Mouse (Mus musculus): ENCODE measurements around the gene Mrpl49. TPM values are rescaled to one million over a fixed set of nuclear protein-coding genes. Genes with fewer than 3 reads are reported as not detected.
"Not testable (repeated sequence)": the region's sequence is repeated elsewhere in the genome, so short reads cannot be mapped to it uniquely, and the experiment has no call there.

Gene Mrpl49
- polyA plus RNA-seq, 1 experiment from 2014 or later: 72.4 TPM

DNA sequence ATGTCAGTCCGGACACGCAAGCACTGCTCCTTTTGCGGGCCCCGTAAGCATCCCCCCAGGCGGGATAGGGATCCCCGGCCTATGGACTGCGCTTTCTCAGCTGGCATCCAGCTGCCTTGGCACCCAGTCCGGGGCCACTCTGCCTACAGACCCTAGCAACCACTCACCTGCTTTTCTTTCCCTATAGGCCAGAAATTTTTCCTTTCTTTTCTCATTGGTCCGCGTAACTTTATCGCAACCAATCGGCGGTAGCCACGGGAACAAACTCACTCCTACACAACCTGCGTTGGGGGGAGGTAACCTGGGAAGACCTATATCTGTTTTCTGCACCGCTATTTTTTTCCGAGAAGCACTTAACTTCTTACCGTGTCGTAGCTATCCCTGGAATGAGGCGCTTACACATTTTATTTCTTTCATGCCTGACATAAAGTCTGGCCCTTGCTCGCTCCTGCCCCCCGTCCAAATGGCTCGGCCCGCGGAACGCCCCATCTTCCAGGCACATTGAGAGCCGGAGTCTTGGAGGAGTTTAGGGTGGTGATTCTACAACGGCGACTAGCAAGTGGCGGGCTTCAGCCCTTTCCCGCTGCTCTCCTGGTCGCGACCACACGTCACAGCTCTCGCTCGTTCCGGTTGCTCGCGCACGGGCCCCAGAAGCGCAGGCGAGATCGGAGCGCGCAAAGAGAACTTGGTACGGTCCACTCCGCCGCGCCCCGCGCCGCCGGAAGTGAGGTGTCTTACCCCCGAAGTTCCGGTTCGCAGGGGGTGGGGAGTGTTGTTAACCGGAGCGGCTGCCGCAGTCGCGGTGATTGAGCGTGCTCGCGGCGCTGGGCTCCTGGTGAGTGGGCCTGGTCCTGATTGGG is 11.1 kb downstream of the Mrpl49 start, which contains the start of gene Syvn1:
Syvn1 (plus strand) TSS at position 283 of the 860 bp plus-strand sequence.
- Histone ChIP-seq H3K27me3 (no peaks in the 10 kb centered on the region), H3K4me2 (replicated peaks) (peak within 1 kb of the TSS; percentile 89), H3K9ac (replicated peaks) (peak within 1 kb of the TSS; percentile 86), H3K4me1 (peaks cover 22% of the 10 kb centered on the region), H3K4me3 (peak within 1 kb of the TSS; percentile 90), H3K36me3 (peaks cover 33% of the 10 kb centered on the region), H3K27ac (replicated peaks) (peak within 1 kb of the TSS; percentile 100), H3K9me3 (no peaks in the 10 kb centered on the region)
- under 1% methylated on average over 65 of the region's 65 CpGs for WGBS
- peak; percentile 91 for ATAC-seq (replicated peaks)

DNA sequence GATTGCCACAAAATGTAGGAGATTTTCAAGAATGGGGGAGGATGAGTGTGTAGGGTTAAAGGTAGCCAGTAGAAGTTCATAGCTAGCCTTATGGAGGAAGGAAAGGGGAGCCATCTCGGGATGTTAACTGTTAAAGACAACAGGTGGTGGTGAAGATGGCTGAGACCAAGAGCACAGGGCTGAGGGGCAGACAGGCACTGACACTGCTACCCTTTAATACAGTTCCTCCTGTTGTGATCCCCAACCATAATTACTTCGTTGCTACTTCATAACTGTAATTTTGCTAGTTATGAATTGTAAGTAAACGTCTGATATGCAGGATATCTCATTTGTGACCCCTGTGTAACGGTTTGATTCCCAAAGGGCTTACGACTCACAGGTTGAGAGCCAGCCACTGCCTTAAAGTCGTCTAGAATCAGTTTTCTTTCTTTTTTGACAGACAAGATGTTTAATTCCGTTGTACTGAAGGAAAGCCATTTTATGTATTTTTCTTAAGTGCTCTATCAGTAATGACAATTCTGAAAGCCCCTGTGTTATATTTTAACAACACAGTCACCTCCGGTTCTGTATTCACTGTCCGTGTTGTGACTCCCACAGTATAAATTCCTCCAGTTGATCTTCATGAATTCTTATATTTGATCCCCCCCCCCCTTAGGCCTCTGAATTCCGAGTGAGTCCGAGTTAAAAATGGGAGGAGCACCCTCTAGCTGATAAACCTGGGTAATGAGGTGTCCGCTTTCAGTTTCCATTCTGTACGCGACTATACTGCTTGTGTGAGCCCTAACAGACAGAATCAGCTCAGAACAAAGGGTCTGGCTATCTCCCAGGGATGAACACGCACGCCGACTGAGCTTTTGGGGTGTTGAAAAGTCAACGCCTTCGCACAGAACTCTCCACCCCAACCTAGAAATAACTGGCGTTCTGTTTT is 12.0 kb downstream of the Mrpl49 start:
- H3K9me3 ChIP-seq: no peaks in the 10 kb centered on the region
- H3K4me1 ChIP-seq: peaks cover 22% of the 10 kb centered on the region
- peak overlapping the region; percentile 89 for H3K4me2 ChIP-seq (replicated peaks)
- H3K27me3 ChIP-seq: no peaks in the 10 kb centered on the region
- peak overlapping the region; percentile 100 for H3K27ac ChIP-seq (replicated peaks)
- H3K4me3 ChIP-seq: peak overlapping the region; percentile 90
- H3K9ac ChIP-seq (replicated peaks): peak overlapping the region; percentile 86
- 17% methylated on average over 20 of the region's 20 CpGs for WGBS
- H3K36me3 ChIP-seq: peaks cover 24% of the 10 kb centered on the region
- ATAC-seq (replicated peaks): peak; percentile 34

- not testable (repeated sequence) for H3K36me3 ChIP-seq; H3K9ac ChIP-seq (replicated peaks); H3K4me2 ChIP-seq (replicated peaks); H3K27ac ChIP-seq (replicated peaks); H3K27me3 ChIP-seq; ATAC-seq (replicated peaks); H3K9me3 ChIP-seq; H3K4me3 ChIP-seq
- 61% methylated on average over 4 of the region's 4 CpGs for WGBS
- H3K4me1 ChIP-seq: peaks cover 22% of the 10 kb centered on the region
Measured at GRCm38 (mm10) chr19:6044102-6044501, 13.5 kb downstream of the Mrpl49 start.

DNA sequence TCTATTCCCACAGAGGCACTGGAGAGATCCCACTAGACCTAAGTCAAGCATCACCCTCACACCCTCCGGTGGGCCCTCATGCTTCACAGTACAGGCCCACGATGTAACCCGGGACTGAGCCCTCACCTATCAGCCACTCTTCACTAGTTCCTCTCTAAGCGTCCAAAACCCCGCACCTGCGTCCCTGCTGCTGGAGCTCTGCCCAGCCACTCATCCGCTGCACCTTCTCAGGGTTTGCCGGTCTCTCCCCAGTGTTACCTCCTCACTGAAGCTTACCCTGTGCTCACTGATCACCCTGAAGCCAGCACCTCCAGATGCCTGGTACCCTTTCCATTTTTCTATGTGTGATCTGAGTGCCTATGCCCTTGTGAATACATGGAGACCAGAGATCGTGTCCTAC is 15.3 kb downstream of the Mrpl49 start:
- Histone ChIP-seq H3K4me1 (peaks cover 11% of the 10 kb centered on the region), H3K9me3 (no peaks in the 10 kb centered on the region), H3K4me2 (replicated peaks) (no peak overlapping the region), H3K36me3 (no peaks in the 10 kb centered on the region), H3K9ac (replicated peaks) (no peak overlapping the region), H3K4me3 (no peak overlapping the region), H3K27ac (replicated peaks) (no peak overlapping the region), H3K27me3 (no peaks in the 10 kb centered on the region)
- 79% methylated on average over 9 of the region's 9 CpGs for WGBS
- ATAC-seq (replicated peaks): no peak

- Histone ChIP-seq H3K4me2 (replicated peaks) (no peak overlapping the region), H3K36me3 (no peaks in the 10 kb centered on the region), H3K27ac (replicated peaks) (no peak overlapping the region), H3K9ac (replicated peaks) (no peak overlapping the region), H3K27me3 (no peaks in the 10 kb centered on the region), H3K4me3 (no peak overlapping the region), H3K4me1 (peaks cover 2% of the 10 kb centered on the region; the same call in 1 of the 2 replicates), H3K9me3 (no peaks in the 10 kb centered on the region)
- no peak for ATAC-seq (replicated peaks)
Measured at GRCm38 (mm10) chr19:6040002-6040401, 17.6 kb downstream of the Mrpl49 start.

GRCm38 (mm10) chr19:6038326-6038725 is 19.3 kb downstream of the Mrpl49 start:
- Histone ChIP-seq H3K9ac (replicated peaks) (no peak overlapping the region), H3K27ac (replicated peaks) (no peak overlapping the region), H3K9me3 (no peaks in the 10 kb centered on the region), H3K4me3 (no peak overlapping the region), H3K27me3 (no peaks in the 10 kb centered on the region), H3K4me2 (replicated peaks) (no peak overlapping the region), H3K36me3 (no peaks in the 10 kb centered on the region), H3K4me1 (peaks cover 2% of the 10 kb centered on the region; the same call in 1 of the 2 replicates)
- WGBS: 84% methylated on average over 7 of the region's 7 CpGs
- no peak for ATAC-seq (replicated peaks)

DNA sequence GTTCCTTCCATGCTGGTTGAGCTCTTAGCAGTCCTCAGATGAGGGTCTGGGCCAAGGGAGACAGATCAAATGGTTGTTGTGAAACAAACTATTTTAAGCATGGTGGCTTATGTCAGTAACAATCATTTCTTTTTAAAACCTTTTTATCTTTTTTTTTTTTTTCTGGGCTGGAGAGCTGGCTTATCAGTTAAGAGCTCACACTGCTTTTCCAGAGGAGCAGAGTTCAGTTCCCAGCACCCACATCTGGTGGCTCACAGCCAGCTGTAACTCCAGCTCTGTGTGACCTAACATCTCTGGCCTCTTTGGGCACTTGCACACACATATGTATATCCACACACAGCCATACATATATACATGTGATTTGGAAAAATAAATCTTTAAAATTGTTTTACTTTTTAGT is 19.9 kb downstream of the Mrpl49 start:
- Histone ChIP-seq H3K9me3 (no peaks in the 10 kb centered on the region), H3K4me1 (peaks cover 2% of the 10 kb centered on the region; the same call in 1 of the 2 replicates), H3K27ac (replicated peaks) (no peak overlapping the region), H3K9ac (replicated peaks) (no peak overlapping the region), H3K4me3 (no peak overlapping the region), H3K36me3 (no peaks in the 10 kb centered on the region), H3K27me3 (no peaks in the 10 kb centered on the region), H3K4me2 (replicated peaks) (no peak overlapping the region)
- no peak for ATAC-seq (replicated peaks)

GRCm38 (mm10) chr19:6035966-6036585 is 21.5 kb downstream of the Mrpl49 start:
- WGBS: 79% methylated on average over 9 of the region's 9 CpGs
- Histone ChIP-seq H3K4me2 (replicated peaks) (no peak overlapping the region), H3K9me3 (no peaks in the 10 kb centered on the region), H3K4me1 (no peaks in the 10 kb centered on the region), H3K36me3 (no peaks in the 10 kb centered on the region), H3K27me3 (no peaks in the 10 kb centered on the region), H3K4me3 (no peak overlapping the region), H3K9ac (replicated peaks) (no peak overlapping the region), H3K27ac (replicated peaks) (no peak overlapping the region)
- ATAC-seq (replicated peaks): no peak

DNA sequence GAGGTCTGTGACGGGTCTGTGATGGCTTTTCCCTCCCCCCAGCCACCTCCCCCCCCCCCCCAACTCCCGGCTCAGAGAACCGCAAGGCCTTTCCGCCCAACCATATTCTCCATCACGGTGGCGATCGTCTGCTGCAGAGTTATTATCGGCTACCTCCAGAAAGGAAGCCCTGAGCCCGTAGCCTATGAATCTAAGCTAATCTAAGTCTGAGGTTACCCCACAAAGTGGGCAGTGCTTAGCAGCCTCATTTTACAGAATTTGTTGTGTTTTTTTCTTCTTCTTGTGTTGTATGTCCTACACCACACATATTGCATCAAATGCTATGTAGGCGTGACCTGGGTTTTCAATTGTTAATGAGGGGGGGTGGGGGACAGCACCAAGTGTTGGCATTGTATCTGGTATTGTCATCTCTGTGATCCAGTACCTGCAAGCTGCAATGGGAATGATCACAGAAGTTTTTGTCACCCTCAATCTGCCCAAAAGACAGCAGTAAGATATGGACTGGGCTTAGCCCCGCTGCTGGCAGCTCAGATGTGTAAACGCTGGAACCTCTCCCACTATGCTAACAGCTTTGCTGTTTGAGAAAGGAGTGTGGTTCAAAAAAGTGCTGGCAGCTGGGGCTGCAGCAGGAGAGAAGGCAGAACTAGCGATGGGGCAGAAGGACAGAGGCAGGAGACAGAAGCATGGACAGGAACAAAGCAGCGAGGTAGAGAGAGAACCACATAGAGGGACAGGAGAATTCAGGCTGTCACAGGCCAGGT is 26.9 kb downstream of the Mrpl49 start:
- Histone ChIP-seq H3K27ac (replicated peaks) (no peak overlapping the region), H3K27me3 (no peaks in the 10 kb centered on the region), H3K4me2 (replicated peaks) (no peak overlapping the region), H3K36me3 (no peaks in the 10 kb centered on the region), H3K9me3 (no peaks in the 10 kb centered on the region), H3K9ac (replicated peaks) (no peak overlapping the region), H3K4me1 (no peaks in the 10 kb centered on the region), H3K4me3 (no peak overlapping the region)
- WGBS: 76% methylated on average over 14 of the region's 14 CpGs
- no peak for ATAC-seq (replicated peaks)

GRCm38 (mm10) chr19:6029426-6029825 is 28.2 kb downstream of the Mrpl49 start:
- no peak overlapping the region for H3K4me2 ChIP-seq (replicated peaks)
- no peak for ATAC-seq (replicated peaks)
- WGBS: 77% methylated on average over 9 of the region's 9 CpGs
- H3K9me3 ChIP-seq: no peaks in the 10 kb centered on the region
- no peak overlapping the region for H3K9ac ChIP-seq (replicated peaks)
- H3K36me3 ChIP-seq: no peaks in the 10 kb centered on the region
- H3K27ac ChIP-seq (replicated peaks): no peak overlapping the region
- H3K4me3 ChIP-seq: no peak overlapping the region
- no peaks in the 10 kb centered on the region for H3K27me3 ChIP-seq
- H3K4me1 ChIP-seq: no peaks in the 10 kb centered on the region

DNA sequence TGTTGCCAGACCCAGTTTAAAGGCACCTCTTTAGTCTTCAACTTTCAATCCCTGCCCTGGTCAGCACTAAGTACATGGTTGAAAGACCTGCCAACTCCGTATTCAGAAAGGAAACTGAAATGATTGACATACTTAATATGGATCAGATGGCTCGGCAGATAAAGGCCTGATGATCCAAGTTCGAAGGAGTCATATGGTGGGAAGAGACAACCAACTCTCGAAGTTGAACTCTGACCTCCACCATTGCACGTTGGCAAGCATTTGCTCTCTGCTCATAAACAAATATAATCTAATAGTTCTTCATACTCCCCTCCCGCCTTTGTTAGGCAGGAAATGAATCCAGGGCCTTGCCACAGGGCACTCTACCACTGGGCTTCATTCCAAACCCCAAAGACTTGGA is 28.6 kb downstream of the Mrpl49 start:
- Histone ChIP-seq H3K27me3 (no peaks in the 10 kb centered on the region), H3K9me3 (no peaks in the 10 kb centered on the region), H3K4me1 (no peaks in the 10 kb centered on the region), H3K36me3 (no peaks in the 10 kb centered on the region), H3K9ac (replicated peaks) (no peak overlapping the region), H3K4me3 (no peak overlapping the region), H3K27ac (replicated peaks) (no peak overlapping the region), H3K4me2 (replicated peaks) (no peak overlapping the region)
- 87% methylated on average over 6 of the region's 6 CpGs for WGBS
- ATAC-seq (replicated peaks): no peak
